Mouse (Mus musculus): ENCODE measurements around the gene Dmac1.
"Not testable (repeated sequence)": the region's sequence is repeated elsewhere in the genome, so short reads cannot be mapped to it uniquely, and the experiment has no call there.

GRCm38 (mm10) chr4:75234602-75235001, 43.5 kb downstream of the Dmac1 start:
- TF ChIP-seq CTCF (IDR thresholded peaks at IDR 0.05; ENCODE audit: low read depth, low read length); POLR2AphosphoS5 (IDR thresholded peaks at IDR 0.05; ENCODE audit: insufficient replicate concordance, low read depth, low read length); GATA2 (IDR thresholded peaks at IDR 0.05; ENCODE audit: borderline replicate concordance, low read depth, low read length): not testable (repeated sequence)
